Mouse (Mus musculus): ENCODE results near the gene Mrpl43.

The Mrpl43 gene

DNA sequence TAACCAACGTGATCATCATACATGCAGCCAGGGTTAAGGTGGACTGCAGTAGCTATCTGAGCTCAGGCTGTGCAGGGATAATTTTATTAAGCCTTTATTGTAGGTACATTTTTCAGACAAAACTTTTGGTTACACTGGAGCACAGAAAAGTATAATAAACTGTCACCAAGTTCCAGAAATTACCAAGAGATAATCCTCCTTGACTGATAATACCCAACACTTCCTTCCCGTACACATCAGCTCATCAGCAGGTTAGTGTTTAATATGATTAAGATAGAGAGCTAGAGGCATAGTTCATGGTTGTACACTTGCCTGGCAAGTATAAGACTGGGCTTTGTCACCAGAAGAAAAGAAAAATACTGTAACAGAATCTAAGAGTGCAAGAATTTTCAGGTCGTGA, 37.9 kb downstream of the Mrpl43 start:
- DNase-seq (ENCODE audit: low read depth) = no peak

DNA sequence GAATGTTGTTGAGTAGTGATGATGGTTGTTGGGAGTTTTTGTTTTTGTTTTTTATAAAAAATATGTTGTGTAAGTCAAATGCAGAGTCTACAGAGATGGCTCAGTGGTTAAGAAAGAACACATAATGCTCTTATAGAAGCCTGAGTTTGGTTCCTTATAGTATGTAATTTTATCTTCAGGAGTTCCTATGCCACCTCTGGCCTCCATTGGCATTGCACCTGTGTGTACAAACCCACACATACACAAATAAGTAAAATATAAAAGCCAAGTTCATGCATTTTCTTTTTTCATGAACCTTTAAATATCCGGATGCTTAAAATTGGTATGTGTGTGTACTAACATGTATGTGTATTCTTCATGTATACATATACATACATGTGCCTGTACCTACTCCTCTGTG, 40.3 kb downstream of the Mrpl43 start:
- no peak for DNase-seq (ENCODE audit: low read depth)

DNA sequence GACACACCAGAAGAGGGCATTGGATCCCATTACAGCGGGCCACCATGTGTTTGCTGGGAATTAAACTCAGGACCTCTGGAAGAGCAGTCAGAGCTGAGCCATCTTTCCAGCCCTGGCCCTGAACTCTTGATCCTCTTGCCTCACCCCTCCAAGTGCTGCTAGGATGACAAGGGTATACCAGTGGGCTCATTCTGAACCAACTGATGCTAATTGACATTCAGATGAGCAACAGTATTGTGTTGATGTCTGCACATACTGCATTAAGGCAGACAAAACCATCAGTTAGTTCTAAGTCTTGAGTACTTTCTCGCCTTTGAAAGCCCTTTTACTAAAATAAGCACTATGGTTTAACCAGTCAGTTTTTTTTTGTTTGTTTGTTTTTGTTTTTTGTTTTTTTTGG, 46.6 kb downstream of the Mrpl43 start:
- no peak for DNase-seq (ENCODE audit: low read depth)
